Mouse (Mus musculus) embryonic facial prominence, embryonic 11.5 days (tissue): ENCODE measurements around the gene Sox11. TPM values are rescaled to one million over a fixed set of nuclear protein-coding genes. Genes with fewer than 3 reads are reported as not detected.

Experiments
- ATAC-seq: fragments of 200-750 bp; cut with Nextera tagmentation; replicated peaks from 2 replicates; pipeline ENCODE4 v1.8.0; 2017; ENCODE audit warnings: low read depth; ENCODE audit not compliant: insufficient number of reproducible peaks, low FRiP score, low TSS enrichment
- DNase-seq: peaks from one replicate; pipeline ENCODE4 v3.0.0-alpha.2; 2015; ENCODE audit warnings: low spot score
- H3K27ac ChIP-seq: fragments of 300-500 bp; sonication (generic); replicated peaks from 2 replicates; pipeline ENCODE4 v1.5.1; 2014; ENCODE audit warnings: mild to moderate bottlenecking, low read depth, low read length, control low read depth
- H3K27me3 ChIP-seq: fragments of 300-500 bp; sonication (generic); 2 replicates; pipeline ENCODE4 v1.6.1; 2014; ENCODE audit warnings: mild to moderate bottlenecking, low read length, moderate library complexity, mixed read lengths; ENCODE audit not compliant: control insufficient read depth, insufficient read depth
- H3K36me3 ChIP-seq: fragments of 300-500 bp; sonication (generic); replicated peaks from 2 replicates; pipeline ENCODE4 v1.6.1; 2014; ENCODE audit warnings: low read depth, mild to moderate bottlenecking, low read length, moderate library complexity, mixed read lengths; ENCODE audit not compliant: control insufficient read depth, insufficient read depth
- H3K4me1 ChIP-seq: fragments of 300-500 bp; sonication (generic); 2 replicates; pipeline ENCODE4 v1.6.1; 2014; ENCODE audit warnings: low read length, mixed read lengths; ENCODE audit not compliant: control insufficient read depth, insufficient read depth
- H3K4me2 ChIP-seq: fragments of 300-500 bp; sonication (generic); 2 replicates; pipeline ENCODE4 v1.6.1; 2014; ENCODE audit warnings: low read depth, mild to moderate bottlenecking, control low read depth, low read length, moderate library complexity
- H3K4me3 ChIP-seq: fragments of 300-500 bp; sonication (generic); 2 replicates; pipeline ENCODE4 v1.5.1; 2014; ENCODE audit warnings: low read depth, low read length, control low read depth
- H3K9ac ChIP-seq: fragments of 300-500 bp; sonication (generic); replicated peaks from 2 replicates; pipeline ENCODE4 v1.6.1; 2014; ENCODE audit warnings: mild to moderate bottlenecking, control low read depth, low read length
- H3K9me3 ChIP-seq: fragments of 300-500 bp; sonication (generic); replicated peaks from 2 replicates; pipeline ENCODE4 v1.6.1; 2016; ENCODE audit warnings: mild to moderate bottlenecking, low read length, inconsistent platforms, mixed read lengths; ENCODE audit not compliant: control insufficient read depth
- WGBS: fragments of 180-500 bp; shearing (Covaris S2); extraction: QIAGEN DNeasy Blood & Tissue Kit; methylation state at CpG from one replicate; pipeline ENCODE4 v1.1.7; 2014; 5-methylcytosine and 5-hydroxymethylcytosine counted together
- polyA plus RNA-seq: library from polyadenylated mRNA; unstranded; fragments of >200 nt; fragmentation: Nextera tagmentation; extraction: Ambion mirVana; gene quantifications from 2 replicates; pipeline ENCODE4 v1.2.1, GENCODE M21; 2014

The Sox11 gene
- polyA plus RNA-seq, 1 experiment from 2014 or later: 508 TPM

DNA sequence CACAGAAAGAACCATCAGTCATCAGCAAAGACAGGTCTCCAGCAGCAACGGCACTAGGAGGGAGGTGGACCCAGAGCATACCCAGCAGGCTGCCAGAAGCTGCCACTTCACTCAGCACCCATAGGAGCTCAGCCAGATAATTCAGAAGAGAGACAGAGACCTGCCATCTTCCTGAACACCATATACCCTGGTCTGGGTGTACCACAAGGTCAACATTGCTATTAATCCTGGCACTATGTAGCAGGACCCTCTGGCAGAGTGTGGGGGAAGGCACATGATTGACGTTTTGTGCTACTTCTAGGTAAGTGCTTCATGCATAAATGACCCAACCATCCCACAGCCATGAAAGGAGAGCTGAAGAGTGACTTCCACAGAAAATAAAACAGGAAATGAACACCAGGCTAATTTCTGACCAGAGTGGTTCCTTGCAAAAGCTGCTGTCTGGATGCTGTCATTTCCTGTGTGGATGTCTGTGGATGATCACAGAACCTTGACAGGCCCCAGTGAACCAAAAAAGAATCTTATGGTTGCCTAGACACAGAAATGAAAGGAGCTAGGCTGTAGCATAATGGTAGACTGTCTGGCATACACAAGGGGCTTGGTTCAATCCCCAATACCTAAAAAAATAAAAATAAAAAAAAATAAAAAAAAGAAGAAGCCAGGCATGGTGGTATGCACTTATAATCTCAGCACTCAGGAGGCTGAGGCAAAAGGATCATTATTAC, 37.5 kb downstream of the Sox11 start:
- no peak overlapping the region for H3K27ac ChIP-seq

DNA sequence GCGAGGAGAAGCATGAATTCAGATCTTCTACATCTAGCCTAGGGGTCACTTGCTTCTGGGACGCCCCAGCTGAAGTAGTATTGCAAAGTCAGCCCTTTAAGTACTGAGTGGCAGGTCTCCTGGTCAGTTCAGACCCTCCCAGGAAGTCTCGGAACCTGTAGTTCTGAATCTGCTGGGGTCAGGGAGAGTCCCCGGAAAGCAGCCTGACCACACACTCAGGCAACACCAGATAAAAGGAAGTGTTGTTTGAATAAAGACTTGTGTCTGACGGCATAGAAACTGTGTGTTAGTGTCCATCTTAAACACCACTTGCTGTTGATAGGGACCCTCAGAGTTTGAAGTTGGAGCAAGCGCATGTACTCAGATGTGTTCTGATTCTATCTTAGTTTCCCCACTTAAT, 39.2 kb downstream of the Sox11 start:
- DNase-seq (no peak), ATAC-seq (no peak)
- no peak overlapping the region for H3K27ac ChIP-seq
- no peak overlapping the region for H3K4me2 ChIP-seq
- no peaks in the 10 kb centered on the region for H3K4me1 ChIP-seq
- H3K27me3 ChIP-seq: no peaks in the 10 kb centered on the region
- H3K9ac ChIP-seq: no peak overlapping the region
- WGBS: 64% methylated on average over 6 of the region's 6 CpGs
- no peaks in the 10 kb centered on the region for H3K36me3 ChIP-seq
- no peaks in the 10 kb centered on the region for H3K9me3 ChIP-seq
- no peak overlapping the region for H3K4me3 ChIP-seq

More for the DNA sequence above, 37.5 kb downstream of the Sox11 start:
- Histone ChIP-seq H3K9me3 (no peaks in the 10 kb centered on the region), H3K4me2 (no peak overlapping the region), H3K4me3 (no peak overlapping the region), H3K36me3 (no peaks in the 10 kb centered on the region), H3K4me1 (no peaks in the 10 kb centered on the region), H3K9ac (no peak overlapping the region), H3K27me3 (no peaks in the 10 kb centered on the region)
- WGBS: 41% methylated on average over 2 of the region's 2 CpGs
- ATAC-seq (no peak), DNase-seq (no peak)

DNA sequence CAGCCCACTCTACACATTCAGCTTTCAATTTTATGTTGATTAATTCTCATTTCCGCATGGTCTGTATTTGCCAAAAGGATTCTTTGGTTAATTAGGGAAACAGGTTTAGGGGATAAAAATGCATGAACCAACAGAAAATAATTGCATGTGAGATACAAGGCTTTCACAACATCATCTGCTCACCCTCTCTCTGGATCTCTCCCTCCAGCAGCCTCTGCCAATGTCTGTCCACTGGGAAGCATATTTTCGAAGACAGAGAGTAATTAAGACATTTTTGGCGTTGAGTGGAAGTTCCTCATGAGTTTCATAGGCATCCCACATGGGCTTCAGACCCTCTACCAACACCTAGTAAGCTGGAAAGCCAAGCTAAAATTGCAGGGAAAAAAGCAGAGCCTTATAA, 43.7 kb downstream of the Sox11 start:
- WGBS: 90% methylated on average over 3 of the region's 3 CpGs
- no peaks in the 10 kb centered on the region for H3K27me3 ChIP-seq

DNA sequence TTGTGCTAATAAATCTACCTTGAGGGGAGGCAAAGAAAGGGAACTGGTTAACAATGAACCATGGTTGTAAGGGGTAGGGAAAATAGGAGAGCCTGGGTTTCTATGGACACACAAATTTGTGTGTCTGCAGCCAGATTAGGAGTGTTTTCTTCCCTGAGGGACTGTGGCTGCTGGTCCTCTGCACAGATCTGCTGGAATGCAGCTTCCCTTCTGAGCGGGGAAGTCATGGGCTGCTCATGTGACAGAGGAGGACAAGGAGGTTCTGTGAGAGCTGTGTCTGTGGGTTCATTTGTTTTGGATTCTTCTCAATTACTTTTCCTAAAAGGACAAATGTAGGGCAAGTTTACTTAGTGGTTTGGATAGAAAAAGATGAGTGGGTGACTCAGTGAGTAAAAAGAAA, 48.2 kb downstream of the Sox11 start:
- no peak for DNase-seq
- Histone ChIP-seq H3K9ac (no peak overlapping the region), H3K4me1 (no peaks in the 10 kb centered on the region; the same call in 1 of the 2 replicates), H3K9me3 (no peaks in the 10 kb centered on the region), H3K36me3 (no peaks in the 10 kb centered on the region), H3K4me2 (no peak overlapping the region), H3K27ac (no peak overlapping the region), H3K27me3 (no peaks in the 10 kb centered on the region), H3K4me3 (no peak overlapping the region)
- WGBS: 24% methylated on average over 1 of the region's 1 CpGs
- ATAC-seq: no peak

More for the DNA sequence above, 43.7 kb downstream of the Sox11 start:
- Histone ChIP-seq H3K9ac (no peak overlapping the region), H3K4me1 (no peaks in the 10 kb centered on the region; the same call in 1 of the 2 replicates), H3K36me3 (no peaks in the 10 kb centered on the region), H3K27ac (no peak overlapping the region), H3K4me2 (no peak overlapping the region), H3K4me3 (no peak overlapping the region), H3K9me3 (no peaks in the 10 kb centered on the region)
- ATAC-seq (no peak), DNase-seq (no peak)

DNA sequence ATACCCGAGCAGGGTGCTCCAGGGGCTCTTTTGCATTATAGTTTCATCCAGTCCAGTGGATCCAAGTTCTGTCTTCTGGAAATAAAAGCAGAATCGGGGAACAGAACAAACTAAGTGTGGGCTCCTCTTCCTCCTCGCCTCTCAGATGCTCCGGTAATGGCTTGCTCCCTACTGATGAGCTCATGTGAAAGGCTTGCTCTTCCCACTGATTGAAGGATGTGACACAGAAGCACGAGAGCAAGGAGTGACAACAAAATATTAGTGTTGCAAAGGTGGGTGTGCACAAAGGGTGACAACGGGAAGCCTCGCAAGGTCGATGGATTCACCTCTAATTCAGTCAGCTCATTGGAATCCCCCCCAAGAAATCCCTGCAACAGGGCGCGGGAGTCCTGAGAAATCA, 48.6 kb downstream of the Sox11 start:
- Histone ChIP-seq H3K4me2 (no peak overlapping the region), H3K27ac (no peak overlapping the region), H3K27me3 (no peaks in the 10 kb centered on the region), H3K4me1 (no peaks in the 10 kb centered on the region; the same call in 1 of the 2 replicates), H3K9me3 (no peaks in the 10 kb centered on the region), H3K9ac (no peak overlapping the region), H3K36me3 (no peaks in the 10 kb centered on the region), H3K4me3 (no peak overlapping the region)
- ATAC-seq (no peak), DNase-seq (no peak)
- 56% methylated on average over 10 of the region's 10 CpGs for WGBS

DNA sequence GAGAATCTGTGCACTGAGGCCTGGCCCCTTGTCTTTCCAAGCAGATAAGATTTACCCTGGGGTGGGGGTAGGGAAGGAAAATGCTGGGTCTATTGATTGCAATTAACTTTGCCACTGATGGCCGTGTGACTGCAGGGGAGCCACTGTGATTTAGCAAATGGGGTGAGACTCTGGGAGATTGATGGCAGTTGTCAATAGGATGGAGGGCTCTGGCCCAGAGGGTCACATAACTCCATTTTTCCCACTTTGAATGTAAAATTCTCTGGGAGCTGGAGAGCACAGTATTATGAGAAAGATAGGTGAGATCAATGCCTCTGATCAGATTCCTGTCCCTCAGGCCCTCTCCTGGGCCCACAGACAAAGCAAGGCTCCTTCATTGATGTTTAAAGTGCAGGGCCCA, 49.2 kb downstream of the Sox11 start:
- DNase-seq: no peak
- no peak overlapping the region for H3K9ac ChIP-seq
- no peaks in the 10 kb centered on the region for H3K36me3 ChIP-seq
- no peaks in the 10 kb centered on the region for H3K27me3 ChIP-seq
- H3K27ac ChIP-seq: no peak overlapping the region
- H3K4me3 ChIP-seq: no peak overlapping the region
- H3K4me1 ChIP-seq: no peaks in the 10 kb centered on the region; the same call in 1 of the 2 replicates
- H3K4me2 ChIP-seq: no peak overlapping the region
- WGBS: 18% methylated on average over 1 of the region's 1 CpGs
- no peak for ATAC-seq
- no peaks in the 10 kb centered on the region for H3K9me3 ChIP-seq
